Mouse (Mus musculus) ovary, adult 10 weeks (tissue): Measurements from ENCODE around the gene Slc23a4. TPM values are rescaled to one million over a fixed set of nuclear protein-coding genes. Genes with fewer than 3 reads are reported as not detected.

Experiments used
- polyA plus RNA-seq: library from polyadenylated mRNA; stranded (reverse); fragments of 350-450 nt; fragmentation: Illumina TruSeq; extraction: RNeasy Lipid Tissue Mini Kit (QIAGEN cat#74804); gene quantifications from one replicate; pipeline ENCODE4 v1.2.3, GENCODE M21; 2014

Gene Slc23a4
- not detected for polyA plus RNA-seq

DNA sequence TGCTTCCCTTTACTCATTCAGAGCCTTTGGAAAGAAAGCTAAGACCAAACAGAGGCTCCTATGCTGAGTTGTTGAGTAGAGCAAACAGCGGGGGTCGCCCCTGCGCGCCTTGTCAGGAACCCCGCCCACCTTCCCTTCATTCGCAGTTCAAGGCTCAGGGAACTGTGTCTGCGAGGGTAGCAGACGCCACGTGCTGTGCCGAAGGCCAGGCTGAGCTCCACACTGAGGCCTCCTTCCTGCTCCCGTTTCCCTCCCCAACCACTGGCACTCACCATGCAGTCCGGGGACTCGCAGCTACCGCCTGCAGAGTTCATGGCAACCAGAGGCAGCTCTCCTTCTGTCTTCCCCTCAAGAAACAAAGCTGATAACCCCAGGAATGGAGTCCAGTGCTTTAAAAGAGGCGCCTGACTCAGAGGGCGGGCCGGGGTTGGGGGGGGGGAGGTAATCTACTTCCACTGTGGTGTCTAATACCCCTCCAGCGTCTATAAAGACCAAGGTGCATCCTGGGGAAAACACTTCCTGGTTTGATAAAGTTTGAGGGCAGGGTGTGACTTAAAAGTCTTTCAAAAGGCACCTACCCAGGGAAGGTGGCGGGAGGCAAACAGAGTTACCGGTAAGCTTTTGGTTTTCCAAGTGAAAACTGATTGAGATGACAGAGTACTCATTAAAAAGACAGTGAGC, at the start of gene Slc23a4:
Gene Slc23a4, minus strand, starts transcription at position 324 of the 681 bp plus-strand sequence.

DNA sequence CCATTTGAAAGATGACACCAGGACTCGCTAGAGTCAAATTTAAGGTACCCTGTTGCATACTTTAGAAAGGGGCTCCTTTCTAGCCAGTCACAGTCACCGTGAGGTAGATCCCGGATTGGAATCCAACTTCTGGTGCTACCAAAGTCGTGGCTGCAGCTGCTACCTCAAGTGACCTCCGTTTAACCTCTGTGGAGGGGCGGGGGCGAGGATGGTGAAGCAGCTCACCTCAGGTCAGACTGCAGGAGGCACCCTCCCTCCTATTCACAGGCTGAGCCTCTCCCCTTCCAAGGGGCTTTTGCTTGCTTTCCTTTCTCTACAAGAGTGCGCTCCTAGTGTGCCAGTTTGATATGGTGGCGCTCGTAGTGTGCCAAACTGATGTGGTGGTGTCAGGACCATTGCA, 68.2 kb downstream of the Slc23a4 start, which contains the start of gene Stra8:
Gene Stra8, plus strand, starts transcription at position 208 of the 400 bp plus-strand sequence.

DNA sequence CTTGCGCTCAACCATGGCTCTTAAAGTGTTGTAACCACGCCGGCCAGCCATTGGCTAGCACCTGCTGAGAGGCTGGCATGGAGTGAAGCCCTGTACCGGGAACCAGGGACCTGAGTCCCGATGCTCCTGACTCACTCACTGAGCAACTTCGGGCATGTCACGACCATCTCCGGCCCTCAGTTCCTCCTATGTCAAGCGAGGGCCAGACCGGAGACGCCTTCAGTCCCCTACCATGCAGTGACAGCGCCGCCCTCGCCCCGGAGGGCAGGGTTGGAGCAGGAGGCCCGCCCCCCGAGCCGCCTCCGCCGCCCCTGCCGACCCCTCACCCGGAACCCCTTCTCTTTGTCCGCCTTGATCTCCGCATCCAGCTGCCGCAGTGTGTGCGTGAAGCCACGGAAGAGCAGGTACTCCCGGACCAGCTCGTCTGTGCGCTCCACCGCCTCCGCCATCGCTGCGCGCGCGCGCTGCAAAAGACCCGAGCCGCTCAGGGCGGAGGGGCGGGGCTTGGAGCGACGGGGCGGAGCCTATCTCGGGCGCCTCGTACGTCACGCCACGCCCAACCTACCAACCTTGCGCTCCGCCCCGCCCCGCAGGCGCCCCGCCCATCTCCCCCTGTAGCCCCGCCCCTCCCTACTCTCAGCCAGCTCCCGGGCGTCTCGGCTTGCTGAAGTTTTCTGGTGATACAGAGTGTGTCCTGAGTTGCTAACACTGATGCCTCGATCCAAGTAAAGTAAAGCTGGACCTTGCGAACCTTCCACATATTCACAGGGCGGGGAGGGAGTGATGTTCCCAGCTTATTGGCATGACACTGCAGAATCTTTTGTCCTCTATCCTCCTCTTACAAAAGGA, 77.6 kb downstream of the Slc23a4 start, which contains the start of gene Wdr91:
Gene Wdr91, minus strand, starts transcription at position 506 of the 849 bp plus-strand sequence.

Other genes starting within 250 kb of the Slc23a4 start
- gene Agbl3, start 208.0 kb downstream of the Slc23a4 start, polyA plus RNA-seq, result 31.4 TPM
- gene Tmem140, start 125.3 kb downstream of the Slc23a4 start, polyA plus RNA-seq, result 11.8 TPM
- 0.83 TPM for gene Cyren, start 110.3 kb downstream of the Slc23a4 start, polyA plus RNA-seq
- 3.3 TPM for gene Wdr91, start 77.5 kb downstream of the Slc23a4 start, polyA plus RNA-seq
- gene Stra8, start 68.2 kb downstream of the Slc23a4 start, polyA plus RNA-seq, result not detected
- 69.5 TPM for gene Cnot4, start 145.3 kb upstream of the Slc23a4 start, polyA plus RNA-seq
- gene Nup205, start 189.0 kb upstream of the Slc23a4 start, polyA plus RNA-seq, result 39.5 TPM